ENCODE assay signal across 15 mouse cellular contexts in genomic region chr2:130851363-130852246, GRCm38 (mm10).
"Had no signal": no experiment of that assay in that cellular context is flagged by ENCODE, and none has a peak within 500 bp of the region (broad histone marks: within the 10 kb centered on the region; RNA-seq: fewer than 3 reads in every experiment).

No protein-coding gene starts in this region.

- H3K9ac ChIP-seq: liver, embryonic 13.5 days; liver, postnatal 0 days; lung, embryonic 15.5 days; neural tube, embryonic 13.5 days had no signal

- ATAC-seq: liver, postnatal 0 days; midbrain, embryonic 16.5 days had no signal

- H3K27ac ChIP-seq: liver, embryonic 13.5 days; lung, embryonic 15.5 days; neural tube, embryonic 13.5 days had no signal

- H3K4me3 ChIP-seq: liver, embryonic 13.5 days; lung, embryonic 15.5 days; neural tube, embryonic 13.5 days had no signal

- H3K27me3 ChIP-seq: liver, embryonic 13.5 days; lung, embryonic 15.5 days; neural tube, embryonic 13.5 days had no signal

- H3K4me1 ChIP-seq: liver, embryonic 13.5 days; lung, embryonic 15.5 days; neural tube, embryonic 13.5 days had no signal

- H3K9me3 ChIP-seq: liver, embryonic 13.5 days; lung, embryonic 15.5 days; neural tube, embryonic 13.5 days had no signal

- H3K36me3 ChIP-seq: liver, embryonic 13.5 days; lung, embryonic 15.5 days; neural tube, embryonic 13.5 days had no signal

- DNase-seq: kidney, adult 11 months; kidney, postnatal 25 days; layer of hippocampus, adult 9-11 months; layer of hippocampus, postnatal 36 days; liver; liver, embryonic 13.5 days; liver, postnatal 0 days; lung, postnatal 14 days; retina, postnatal 1 day; right cerebral cortex, postnatal 4 days; thymus, postnatal 4 days had no signal

- H3K4me2 ChIP-seq: liver, embryonic 13.5 days; lung, embryonic 15.5 days; midbrain, embryonic 11.5 days; neural tube, embryonic 13.5 days had no signal
